Mouse (Mus musculus): ENCODE results near the gene Ahctf1. TPM values are rescaled to one million over a fixed set of nuclear protein-coding genes. Genes with fewer than 3 reads are reported as not detected.

The Ahctf1 gene
- polyA plus RNA-seq, 1 experiment = 40.4 TPM

GRCm38 (mm10) chr1:179813385-179813784 lies 9.9 kb upstream of the Ahctf1 start:
- TF ChIP-seq GATA1 (IDR thresholded peaks at IDR 0.05; ENCODE audit: low read length) = no peak

- TF ChIP-seq GATA1 (IDR thresholded peaks at IDR 0.05; ENCODE audit: low read length) = peak; percentile 54
These were observed 4.8 kb upstream of the Ahctf1 start for GRCm38 (mm10) chr1:179808300-179808699.

GRCm38 (mm10) chr1:179807468-179807867 lies 4.0 kb upstream of the Ahctf1 start:
- TF ChIP-seq GATA1 (IDR thresholded peaks at IDR 0.05; ENCODE audit: low read length) = no peak

GRCm38 (mm10) chr1:179805751-179806150 lies 2.3 kb upstream of the Ahctf1 start:
- TF ChIP-seq GATA1 (IDR thresholded peaks at IDR 0.05; ENCODE audit: low read length) = no peak

- no peak for TF ChIP-seq GATA1 (IDR thresholded peaks at IDR 0.05; ENCODE audit: low read length)
These were observed 831 bp upstream of the Ahctf1 start for GRCm38 (mm10) chr1:179804140-179804881.

GRCm38 (mm10) chr1:179802610-179803512 lies 619 bp downstream of the Ahctf1 start, which contains the start of gene Gm10518:
Gene Gm10518 (plus strand): TSS chr1:179803376.
- no peak for TF ChIP-seq GATA1 (IDR thresholded peaks at IDR 0.05; ENCODE audit: low read length)

- TF ChIP-seq GATA1 (IDR thresholded peaks at IDR 0.05; ENCODE audit: low read length) = no peak
These were observed 4.7 kb downstream of the Ahctf1 start for GRCm38 (mm10) chr1:179798794-179799193.

- TF ChIP-seq GATA1 (IDR thresholded peaks at IDR 0.05; ENCODE audit: low read length) = no peak
These were observed 16.2 kb downstream of the Ahctf1 start for GRCm38 (mm10) chr1:179787281-179787680.

GRCm38 (mm10) chr1:179785502-179785901 lies 18.0 kb downstream of the Ahctf1 start:
- TF ChIP-seq GATA1 (IDR thresholded peaks at IDR 0.05; ENCODE audit: low read length) = no peak

GRCm38 (mm10) chr1:179784098-179784497 lies 19.4 kb downstream of the Ahctf1 start:
- no peak for TF ChIP-seq GATA1 (IDR thresholded peaks at IDR 0.05; ENCODE audit: low read length)

GRCm38 (mm10) chr1:179776831-179777230 lies 26.6 kb downstream of the Ahctf1 start:
- no peak for TF ChIP-seq GATA1 (IDR thresholded peaks at IDR 0.05; ENCODE audit: low read length)

GRCm38 (mm10) chr1:179760553-179760952 lies 42.9 kb downstream of the Ahctf1 start:
- no peak for TF ChIP-seq GATA1 (IDR thresholded peaks at IDR 0.05; ENCODE audit: low read length)

GRCm38 (mm10) chr1:179760086-179760485 lies 43.4 kb downstream of the Ahctf1 start:
- TF ChIP-seq GATA1 (IDR thresholded peaks at IDR 0.05; ENCODE audit: low read length) = no peak

GRCm38 (mm10) chr1:179756477-179756876 lies 47.0 kb downstream of the Ahctf1 start:
- TF ChIP-seq GATA1 (IDR thresholded peaks at IDR 0.05; ENCODE audit: low read length) = no peak

GRCm38 (mm10) chr1:179753006-179753405 lies 50.5 kb downstream of the Ahctf1 start:
- no peak for TF ChIP-seq GATA1 (IDR thresholded peaks at IDR 0.05; ENCODE audit: low read length)

GRCm38 (mm10) chr1:179752276-179752675 lies 51.2 kb downstream of the Ahctf1 start:
- no peak for TF ChIP-seq GATA1 (IDR thresholded peaks at IDR 0.05; ENCODE audit: low read length)
